Mouse (Mus musculus): Measurements from ENCODE around the gene Mri1. TPM values are rescaled to one million over a fixed set of nuclear protein-coding genes. Genes with fewer than 3 reads are reported as not detected.

Gene Mri1
- polyA plus RNA-seq, 1 experiment from 2014 or later, result 57.1 TPM

DNA sequence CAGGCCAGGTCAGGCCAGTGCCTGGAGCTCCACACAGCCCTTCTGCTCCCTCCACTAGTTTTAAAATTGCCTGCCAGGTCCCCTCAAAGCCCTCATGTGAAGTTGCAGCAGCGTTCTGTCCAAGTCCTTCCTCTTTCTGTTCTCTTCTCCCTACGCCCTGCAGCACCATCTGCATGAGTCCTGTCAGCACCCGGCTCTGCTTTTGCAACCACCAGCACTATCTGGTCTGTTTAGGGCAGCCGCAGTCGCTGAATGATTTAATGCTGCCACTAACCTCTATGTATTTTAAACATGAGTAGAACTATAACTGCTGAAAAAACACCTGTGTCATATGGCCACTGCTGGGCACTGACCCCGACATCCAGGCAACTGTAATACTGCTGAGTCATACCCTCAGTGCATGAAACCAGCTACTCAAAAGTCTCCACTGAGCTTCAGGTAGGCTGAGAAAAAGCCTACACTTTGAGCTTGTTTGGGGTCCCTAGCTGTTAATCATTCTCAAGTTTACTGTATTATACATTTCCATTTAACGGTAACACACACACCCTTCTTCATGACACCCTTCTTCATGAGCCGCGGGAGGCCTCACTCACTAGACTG lies 34.5 kb downstream of the Mri1 start:
- no peak overlapping the region for H3K4me3 ChIP-seq (replicated peaks; ENCODE audit: low read length)
- no peaks in the 10 kb centered on the region for H3K9me3 ChIP-seq (ENCODE audit: control insufficient read depth, low read length)
- H3K4me1 ChIP-seq (replicated peaks; ENCODE audit: control insufficient read depth, insufficient read depth, low read length), result no peaks in the 10 kb centered on the region
- H3K9ac ChIP-seq (replicated peaks; ENCODE audit: low read depth, low read length), result no peak overlapping the region
- no peak overlapping the region for H3K4me2 ChIP-seq (ENCODE audit: low read length)
- ATAC-seq, result no peak
- H3K36me3 ChIP-seq (ENCODE audit: control insufficient read depth, insufficient read depth), result peaks cover 63% of the 10 kb centered on the region
- H3K27me3 ChIP-seq (replicated peaks; ENCODE audit: control insufficient read depth, insufficient read depth, low read length), result no peaks in the 10 kb centered on the region
- WGBS, result 92% methylated on average over 9 of the region's 9 CpGs
- no peak overlapping the region for H3K27ac ChIP-seq (ENCODE audit: low read length)

DNA sequence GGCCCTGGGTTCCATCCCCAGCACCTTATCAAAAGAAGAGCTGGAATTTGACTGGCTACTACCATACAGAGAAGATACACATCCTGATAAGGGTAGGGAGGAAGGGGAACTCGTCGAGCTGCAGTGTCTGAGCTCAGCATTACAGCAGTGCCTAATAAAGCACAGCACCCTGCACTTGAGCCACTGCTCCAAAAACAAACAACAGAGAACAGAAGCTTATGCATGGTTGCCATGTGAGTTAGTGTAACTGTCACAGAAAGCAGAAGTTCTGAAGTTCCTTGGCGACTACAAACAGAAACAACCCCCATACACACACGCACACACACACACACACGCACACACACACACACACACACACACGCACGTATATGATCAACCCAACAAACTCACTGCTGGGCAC lies 37.0 kb downstream of the Mri1 start:
- Histone ChIP-seq H3K4me2 (ENCODE audit: low read length) (no peak overlapping the region), H3K4me1 (replicated peaks; ENCODE audit: control insufficient read depth, insufficient read depth, low read length) (no peaks in the 10 kb centered on the region), H3K9ac (replicated peaks; ENCODE audit: low read depth, low read length) (no peak overlapping the region), H3K36me3 (ENCODE audit: control insufficient read depth, insufficient read depth) (peaks cover 63% of the 10 kb centered on the region), H3K9me3 (ENCODE audit: control insufficient read depth, low read length) (no peaks in the 10 kb centered on the region), H3K27ac (ENCODE audit: low read length) (no peak overlapping the region), H3K27me3 (replicated peaks; ENCODE audit: control insufficient read depth, insufficient read depth, low read length) (no peaks in the 10 kb centered on the region), H3K4me3 (replicated peaks; ENCODE audit: low read length) (no peak overlapping the region)
- no peak for ATAC-seq
- WGBS, result 89% methylated on average over 7 of the region's 7 CpGs

DNA sequence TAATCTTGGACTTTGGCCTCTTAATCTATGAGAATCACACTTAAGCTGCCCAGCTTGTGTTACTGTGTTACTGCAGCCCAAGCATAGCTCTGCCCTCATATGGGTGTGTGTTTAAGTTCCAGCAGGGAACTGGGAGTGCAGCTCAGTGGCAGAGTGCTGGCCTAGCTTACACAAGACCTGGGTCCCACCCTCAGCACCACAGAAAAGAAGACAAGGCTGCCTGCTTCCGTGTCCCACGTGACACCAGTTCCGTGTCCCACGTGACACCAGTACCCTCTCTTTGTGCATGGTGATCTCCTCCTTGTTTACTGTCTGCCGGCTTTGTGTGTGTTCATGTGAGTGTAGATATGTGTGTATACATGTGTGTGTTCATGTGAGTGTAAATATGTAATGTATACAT lies 39.0 kb downstream of the Mri1 start:
- peaks cover 62% of the 10 kb centered on the region for H3K36me3 ChIP-seq (ENCODE audit: control insufficient read depth, insufficient read depth)
- H3K27ac ChIP-seq (ENCODE audit: low read length), result no peak overlapping the region
- H3K27me3 ChIP-seq (replicated peaks; ENCODE audit: control insufficient read depth, insufficient read depth, low read length), result no peaks in the 10 kb centered on the region
- H3K4me3 ChIP-seq (replicated peaks; ENCODE audit: low read length), result no peak overlapping the region
- no peaks in the 10 kb centered on the region for H3K4me1 ChIP-seq (replicated peaks; ENCODE audit: control insufficient read depth, insufficient read depth, low read length)
- H3K9ac ChIP-seq (replicated peaks; ENCODE audit: low read depth, low read length), result no peak overlapping the region
- no peak for ATAC-seq
- H3K9me3 ChIP-seq (ENCODE audit: control insufficient read depth, low read length), result no peaks in the 10 kb centered on the region
- WGBS, result 96% methylated on average over 5 of the region's 5 CpGs
- no peak overlapping the region for H3K4me2 ChIP-seq (ENCODE audit: low read length)

DNA sequence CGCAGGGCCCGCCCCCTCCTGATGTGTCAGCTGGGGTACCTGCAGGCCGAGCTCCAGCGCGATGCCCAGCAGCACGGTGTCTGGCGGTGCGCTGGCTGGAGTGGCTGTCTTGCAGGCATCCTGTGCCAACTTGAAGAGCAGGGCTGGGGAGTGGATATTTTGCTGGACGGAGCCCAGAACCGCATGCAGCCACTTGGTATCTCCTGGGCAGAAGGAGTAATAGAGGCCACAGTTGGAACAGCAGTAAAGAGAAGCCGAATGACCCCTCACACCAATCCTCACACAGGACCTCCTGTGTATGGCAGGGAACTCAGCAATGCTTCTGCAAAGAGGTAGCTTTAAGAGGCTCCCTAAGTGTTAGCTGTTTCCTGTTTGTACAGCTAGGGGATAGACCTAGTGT lies 39.9 kb downstream of the Mri1 start:
- H3K27me3 ChIP-seq (replicated peaks; ENCODE audit: control insufficient read depth, insufficient read depth, low read length), result no peaks in the 10 kb centered on the region
- 97% methylated on average over 11 of the region's 11 CpGs for WGBS
- no peaks in the 10 kb centered on the region for H3K9me3 ChIP-seq (ENCODE audit: control insufficient read depth, low read length)
- no peak overlapping the region for H3K4me3 ChIP-seq (replicated peaks; ENCODE audit: low read length)
- peaks cover 61% of the 10 kb centered on the region for H3K36me3 ChIP-seq (ENCODE audit: control insufficient read depth, insufficient read depth)
- no peak overlapping the region for H3K4me2 ChIP-seq (ENCODE audit: low read length)
- H3K9ac ChIP-seq (replicated peaks; ENCODE audit: low read depth, low read length), result no peak overlapping the region
- H3K27ac ChIP-seq (ENCODE audit: low read length), result no peak overlapping the region
- no peak for ATAC-seq
- no peaks in the 10 kb centered on the region for H3K4me1 ChIP-seq (replicated peaks; ENCODE audit: control insufficient read depth, insufficient read depth, low read length)

GRCm38 (mm10) chr8:84213277-84213676 lies 43.8 kb downstream of the Mri1 start:
- no peaks in the 10 kb centered on the region for H3K27me3 ChIP-seq (replicated peaks; ENCODE audit: control insufficient read depth, insufficient read depth, low read length)
- peaks cover 13% of the 10 kb centered on the region for H3K4me1 ChIP-seq (replicated peaks; ENCODE audit: control insufficient read depth, insufficient read depth, low read length)
- H3K4me2 ChIP-seq (ENCODE audit: low read length), result no peak overlapping the region
- no peaks in the 10 kb centered on the region for H3K9me3 ChIP-seq (ENCODE audit: control insufficient read depth, low read length)
- no peak overlapping the region for H3K9ac ChIP-seq (replicated peaks; ENCODE audit: low read depth, low read length)
- ATAC-seq, result no peak
- no peak overlapping the region for H3K4me3 ChIP-seq (replicated peaks; ENCODE audit: low read length)
- WGBS, result 94% methylated on average over 4 of the region's 4 CpGs
- H3K36me3 ChIP-seq (ENCODE audit: control insufficient read depth, insufficient read depth), result peaks cover 52% of the 10 kb centered on the region
- H3K27ac ChIP-seq (ENCODE audit: low read length), result no peak overlapping the region

GRCm38 (mm10) chr8:84211881-84212563 lies 45.1 kb downstream of the Mri1 start:
- Histone ChIP-seq H3K27ac (ENCODE audit: low read length) (no peak overlapping the region), H3K4me1 (replicated peaks; ENCODE audit: control insufficient read depth, insufficient read depth, low read length) (peaks cover 20% of the 10 kb centered on the region), H3K4me2 (ENCODE audit: low read length) (no peak overlapping the region), H3K9ac (replicated peaks; ENCODE audit: low read depth, low read length) (no peak overlapping the region), H3K36me3 (ENCODE audit: control insufficient read depth, insufficient read depth) (peaks cover 45% of the 10 kb centered on the region), H3K9me3 (ENCODE audit: control insufficient read depth, low read length) (no peaks in the 10 kb centered on the region), H3K4me3 (replicated peaks; ENCODE audit: low read length) (no peak overlapping the region), H3K27me3 (replicated peaks; ENCODE audit: control insufficient read depth, insufficient read depth, low read length) (no peaks in the 10 kb centered on the region)
- 94% methylated on average over 31 of the region's 31 CpGs for WGBS
- ATAC-seq, result no peak

DNA sequence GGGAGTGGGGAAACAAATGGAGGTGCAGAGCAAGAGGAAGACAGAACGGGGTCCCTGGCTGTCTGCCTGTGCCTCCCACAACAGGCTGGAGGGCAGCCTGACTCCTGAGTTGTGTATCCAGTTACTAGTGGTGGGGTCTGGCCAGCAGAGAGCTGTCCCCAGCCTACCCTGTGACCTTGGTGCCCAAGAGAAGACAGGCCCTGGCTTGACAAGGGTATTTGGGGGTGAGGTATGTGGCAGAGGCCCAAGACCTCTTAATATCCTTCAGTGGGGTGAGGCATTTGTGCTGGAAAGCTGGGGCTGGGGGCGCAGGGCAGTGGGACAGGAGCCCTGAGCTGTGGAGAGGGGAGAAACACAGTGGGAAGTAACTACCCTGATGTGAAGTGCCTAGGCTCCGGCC lies 45.9 kb downstream of the Mri1 start:
- Histone ChIP-seq H3K9me3 (ENCODE audit: control insufficient read depth, low read length) (no peaks in the 10 kb centered on the region), H3K27ac (ENCODE audit: low read length) (no peak overlapping the region), H3K9ac (replicated peaks; ENCODE audit: low read depth, low read length) (no peak overlapping the region), H3K27me3 (replicated peaks; ENCODE audit: control insufficient read depth, insufficient read depth, low read length) (no peaks in the 10 kb centered on the region), H3K36me3 (ENCODE audit: control insufficient read depth, insufficient read depth) (peaks cover 40% of the 10 kb centered on the region), H3K4me1 (replicated peaks; ENCODE audit: control insufficient read depth, insufficient read depth, low read length) (peaks cover 20% of the 10 kb centered on the region), H3K4me2 (ENCODE audit: low read length) (no peak overlapping the region), H3K4me3 (replicated peaks; ENCODE audit: low read length) (no peak overlapping the region)
- WGBS, result 83% methylated on average over 3 of the region's 3 CpGs
- ATAC-seq, result no peak

DNA sequence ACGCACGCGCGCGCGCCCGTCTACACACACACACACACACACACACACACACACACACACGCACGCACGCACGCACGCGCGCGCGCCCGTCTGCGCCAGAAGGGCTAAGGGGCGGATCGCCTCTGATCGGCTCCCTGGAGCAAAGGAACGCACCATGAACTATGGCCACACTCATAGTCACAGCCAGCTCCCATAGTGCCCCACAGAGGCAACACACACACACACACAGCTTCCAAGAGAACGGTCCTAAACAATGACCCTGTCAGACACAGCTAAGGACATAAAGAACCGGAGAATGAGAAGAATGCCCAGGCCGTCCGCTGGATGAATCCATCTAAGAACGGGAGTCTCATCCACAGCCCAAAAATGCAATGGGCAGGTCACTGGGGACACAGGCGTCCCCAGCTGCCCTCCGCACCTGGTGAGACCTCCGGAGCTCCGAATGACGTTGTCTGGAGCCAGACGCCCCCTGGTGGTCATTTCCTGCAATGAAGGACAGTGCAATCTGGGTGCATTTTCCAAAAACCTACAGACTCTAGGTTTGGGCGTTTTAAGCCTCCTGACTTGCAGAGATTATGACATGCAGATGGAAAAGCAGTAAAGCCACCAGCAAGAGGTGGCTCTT lies 46.8 kb downstream of the Mri1 start:
- 51% methylated on average over 34 of the region's 34 CpGs for WGBS
- Histone ChIP-seq H3K9me3 (ENCODE audit: control insufficient read depth, low read length) (no peaks in the 10 kb centered on the region), H3K4me3 (replicated peaks; ENCODE audit: low read length) (0 out of 2 replicates have a peak overlapping the region, but pooled peaks have one; percentile 5), H3K27me3 (replicated peaks; ENCODE audit: control insufficient read depth, insufficient read depth, low read length) (no peaks in the 10 kb centered on the region), H3K36me3 (ENCODE audit: control insufficient read depth, insufficient read depth) (peaks cover 32% of the 10 kb centered on the region), H3K4me2 (ENCODE audit: low read length) (peak overlapping the region; percentile 35), H3K4me1 (replicated peaks; ENCODE audit: control insufficient read depth, insufficient read depth, low read length) (peaks cover 20% of the 10 kb centered on the region), H3K9ac (replicated peaks; ENCODE audit: low read depth, low read length) (no peak overlapping the region), H3K27ac (ENCODE audit: low read length) (peak overlapping the region; percentile 42)
- ATAC-seq, result peak; percentile 55

DNA sequence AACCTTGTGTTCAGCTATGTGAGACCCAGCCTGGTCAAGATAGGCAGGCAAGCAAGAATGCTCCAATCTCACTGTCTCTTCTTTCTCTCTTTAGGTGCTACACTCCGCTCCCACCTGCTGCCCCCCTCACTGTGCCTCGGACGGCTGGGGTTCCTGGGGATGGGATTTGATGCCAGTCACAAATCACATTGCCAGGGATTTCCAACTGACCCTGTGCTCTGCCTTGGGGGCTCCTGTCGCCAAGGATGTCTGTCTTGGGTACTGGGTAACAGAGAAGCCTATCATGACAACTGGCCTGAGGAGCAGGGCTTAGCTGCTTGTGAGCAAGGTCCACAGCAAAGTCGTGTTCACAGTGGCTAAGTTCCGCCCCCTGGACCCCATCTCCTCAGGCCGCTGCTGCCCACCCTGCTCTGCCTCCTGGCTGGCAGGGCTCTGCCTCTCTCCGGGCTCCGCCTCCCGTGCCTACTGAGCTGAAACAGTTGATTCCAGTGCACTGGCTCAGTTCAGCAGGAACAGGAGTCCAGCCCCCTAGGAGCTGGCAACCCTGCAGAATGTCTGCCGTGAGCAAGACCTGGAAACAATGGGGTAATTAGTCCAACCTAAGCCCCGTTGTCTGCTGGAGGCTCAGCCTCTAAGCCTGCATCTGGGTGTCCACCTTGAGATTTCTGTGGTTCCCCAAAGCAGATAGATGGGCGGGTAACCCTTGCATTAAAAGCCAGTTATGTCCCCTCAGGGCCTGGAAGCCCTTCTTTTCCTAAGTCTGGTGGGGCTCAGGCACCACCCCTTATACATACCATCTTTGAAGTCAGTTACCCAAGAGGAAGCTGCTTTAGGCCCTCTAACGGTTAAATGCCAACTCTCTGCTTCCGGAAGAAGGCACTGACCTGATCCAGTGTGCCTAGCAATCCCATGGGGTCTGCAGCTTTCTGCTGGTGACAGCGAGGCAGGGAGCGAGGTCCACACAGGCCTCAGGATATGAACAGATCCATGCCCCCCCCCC lies 48.4 kb downstream of the Mri1 start:
- Histone ChIP-seq H3K4me1 (replicated peaks; ENCODE audit: control insufficient read depth, insufficient read depth, low read length) (peaks cover 24% of the 10 kb centered on the region), H3K27ac (ENCODE audit: low read length) (no peak overlapping the region), H3K4me2 (ENCODE audit: low read length) (no peak overlapping the region), H3K4me3 (replicated peaks; ENCODE audit: low read length) (no peak overlapping the region), H3K9me3 (ENCODE audit: control insufficient read depth, low read length) (no peaks in the 10 kb centered on the region), H3K9ac (replicated peaks; ENCODE audit: low read depth, low read length) (0 out of 2 replicates have a peak overlapping the region, but pooled peaks have one; percentile 2), H3K27me3 (replicated peaks; ENCODE audit: control insufficient read depth, insufficient read depth, low read length) (no peaks in the 10 kb centered on the region), H3K36me3 (ENCODE audit: control insufficient read depth, insufficient read depth) (peaks cover 25% of the 10 kb centered on the region)
- peak; percentile 32; the same call in 1 of the 2 replicates for ATAC-seq
- WGBS, result 33% methylated on average over 17 of the region's 17 CpGs
